Mouse (Mus musculus) heart, postnatal 36 days (tissue): Measurements from ENCODE around the gene Phf1. TPM values are rescaled to one million over a fixed set of nuclear protein-coding genes. Genes with fewer than 3 reads are reported as not detected.
A peak's percentile ranks its signal among the peaks of the same experiment; 100 is the strongest.

Experiments used
- DNase-seq, 2 experiments: peaks; one replicate each; pipeline ENCODE4 v3.0.0; 2021 to 2022
- intact Hi-C: fragments of 180-260 bp; cut with DNase I; formaldehyde crosslinking; loops from one replicate; pipeline ENCODE4 v1.15.1; 2025
- total RNA-seq, 2 experiments: library from RNA; stranded (reverse); gene quantifications; 2 replicates each; pipeline ENCODE4 v1.2.3; 2021

Gene Phf1
- total RNA-seq, 2 experiments from 2014 or later, result 13.9 to 14.5 TPM

- DNase-seq, result peak; percentile 57 to 68
- intact Hi-C loops, result no loop called here
Measured at GRCm38 (mm10) chr17:26948316-26949050, 15.6 kb downstream of the Phf1 start.

GRCm38 (mm10) chr17:26949051-26949577 lies 16.3 kb downstream of the Phf1 start:
- intact Hi-C loops, result no loop called here
- DNase-seq, result no peak

- intact Hi-C loops, result no loop called here
- DNase-seq, result no peak
Measured at GRCm38 (mm10) chr17:26949866-26950265, 17.0 kb downstream of the Phf1 start.

- DNase-seq, result no peak
- intact Hi-C loops, result no loop called here
Measured at GRCm38 (mm10) chr17:26950560-26951288, 17.9 kb downstream of the Phf1 start.

- DNase-seq, result peak; percentile 61 to 71
- intact Hi-C loops, result no loop called here
Measured at GRCm38 (mm10) chr17:26951406-26951805, 18.6 kb downstream of the Phf1 start.

GRCm38 (mm10) chr17:26951952-26952877 lies 19.4 kb downstream of the Phf1 start:
- DNase-seq, result no peak
- intact Hi-C loops, result no loop called here

GRCm38 (mm10) chr17:26953201-26953600 lies 20.3 kb downstream of the Phf1 start:
- DNase-seq, result no peak
- intact Hi-C loops, result no loop called here

GRCm38 (mm10) chr17:26953726-26954125 lies 20.9 kb downstream of the Phf1 start:
- intact Hi-C loops, result no loop called here

GRCm38 (mm10) chr17:26956309-26956708 lies 23.5 kb downstream of the Phf1 start:
- intact Hi-C loops, result no loop called here

More at GRCm38 (mm10) chr17:26953726-26954125, 20.9 kb downstream of the Phf1 start:
- no peak for DNase-seq

GRCm38 (mm10) chr17:26956895-26957294 lies 24.0 kb downstream of the Phf1 start:
- no peak for DNase-seq
- intact Hi-C loops, result no loop called here

More at GRCm38 (mm10) chr17:26956309-26956708, 23.5 kb downstream of the Phf1 start:
- DNase-seq, result no peak

GRCm38 (mm10) chr17:26957872-26958271 lies 25.0 kb downstream of the Phf1 start:
- intact Hi-C loops, result no loop called here
- no peak for DNase-seq

GRCm38 (mm10) chr17:26958880-26959279 lies 26.0 kb downstream of the Phf1 start:
- DNase-seq, result no peak
- intact Hi-C loops, result no loop called here

GRCm38 (mm10) chr17:26959815-26960214 lies 27.0 kb downstream of the Phf1 start:
- intact Hi-C loops, result no loop called here
- DNase-seq, result no peak

GRCm38 (mm10) chr17:26961572-26962240 lies 28.9 kb downstream of the Phf1 start:
- intact Hi-C loops, result no loop called here
- no peak for DNase-seq

- DNase-seq, result no peak
- intact Hi-C loops, result no loop called here
Measured at GRCm38 (mm10) chr17:26966993-26967392, 34.1 kb downstream of the Phf1 start.

- intact Hi-C loops, result no loop called here
- DNase-seq, result no peak
Measured at GRCm38 (mm10) chr17:26967477-26967876, 34.6 kb downstream of the Phf1 start.

- DNase-seq, result no peak
- intact Hi-C loops, result no loop called here
Measured at GRCm38 (mm10) chr17:26968200-26968611, 35.4 kb downstream of the Phf1 start.

GRCm38 (mm10) chr17:26969257-26969656 lies 36.4 kb downstream of the Phf1 start:
- intact Hi-C loops, result no loop called here

GRCm38 (mm10) chr17:26970221-26970620 lies 37.4 kb downstream of the Phf1 start:
- DNase-seq, result no peak
- intact Hi-C loops, result loop anchor here (10.0 kb wide), 1 partner anchor 55 kb away; the partner anchor contains the start of gene Kifc5b

More at GRCm38 (mm10) chr17:26969257-26969656, 36.4 kb downstream of the Phf1 start:
- DNase-seq, result no peak
